Mouse (Mus musculus): ENCODE results near the gene Bnc1. TPM values are rescaled to one million over a fixed set of nuclear protein-coding genes. Genes with fewer than 3 reads are reported as not detected.

Gene Bnc1
- polyA plus RNA-seq, 1 experiment from 2014 or later, result 6.3 TPM

DNA sequence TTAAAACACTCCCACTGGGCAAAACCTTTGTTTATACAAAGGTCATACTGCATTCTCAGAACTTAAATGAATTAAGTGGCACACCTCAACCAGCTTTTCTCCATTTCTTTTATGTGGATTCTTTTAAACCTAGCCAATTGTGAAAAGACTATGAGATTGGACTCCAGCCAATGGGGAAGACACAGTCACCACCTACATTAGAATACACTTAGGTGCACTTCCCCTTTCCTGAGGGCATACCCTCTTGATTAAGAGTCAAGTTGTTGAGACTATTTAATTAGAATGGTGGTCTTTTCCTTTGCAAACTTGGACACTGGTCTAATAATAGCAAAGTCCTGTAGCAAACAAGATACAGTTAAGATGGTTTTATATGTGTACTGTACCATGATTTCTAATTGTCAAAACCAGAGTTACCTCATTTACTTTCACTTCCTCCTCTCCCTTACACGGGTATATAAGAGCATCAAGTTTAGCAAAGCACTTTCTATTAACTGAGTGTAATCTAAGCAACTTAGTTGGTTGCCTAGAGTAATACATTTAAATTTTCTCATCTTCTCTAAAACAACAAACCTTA lies 70.6 kb downstream of the Bnc1 start:
- Histone ChIP-seq H3K4me1 (ENCODE audit: control insufficient read depth in 2 of 2, insufficient read depth in 2 of 2, low read length in 2 of 2) (no peaks in the 10 kb centered on the region), H3K27ac (replicated peaks in 1 of 2; ENCODE audit: control insufficient read depth in 1 of 2, insufficient read depth in 1 of 2, low read depth in 2 of 2, low read length in 2 of 2) (no peak overlapping the region), H3K9me3 (ENCODE audit: control insufficient read depth, low read length) (no peaks in the 10 kb centered on the region), H3K36me3 (ENCODE audit: control insufficient read depth, insufficient read depth, low read length) (no peaks in the 10 kb centered on the region), H3K9ac (ENCODE audit: low read length) (no peak overlapping the region), H3K4me2 (ENCODE audit: low read length) (no peak overlapping the region), H3K27me3 (ENCODE audit: control insufficient read depth, insufficient read depth, low read length) (no peaks in the 10 kb centered on the region), H3K4me3 (ENCODE audit: control insufficient read depth in 1 of 2, insufficient read depth in 1 of 2, low read depth in 1 of 2, low read length in 2 of 2) (no peak overlapping the region)
- ATAC-seq (ENCODE audit: insufficient number of reproducible peaks, insufficient read depth, low FRiP score, low read depth), result no peak
- WGBS, result 53% methylated on average over 1 of the region's 1 CpGs

DNA sequence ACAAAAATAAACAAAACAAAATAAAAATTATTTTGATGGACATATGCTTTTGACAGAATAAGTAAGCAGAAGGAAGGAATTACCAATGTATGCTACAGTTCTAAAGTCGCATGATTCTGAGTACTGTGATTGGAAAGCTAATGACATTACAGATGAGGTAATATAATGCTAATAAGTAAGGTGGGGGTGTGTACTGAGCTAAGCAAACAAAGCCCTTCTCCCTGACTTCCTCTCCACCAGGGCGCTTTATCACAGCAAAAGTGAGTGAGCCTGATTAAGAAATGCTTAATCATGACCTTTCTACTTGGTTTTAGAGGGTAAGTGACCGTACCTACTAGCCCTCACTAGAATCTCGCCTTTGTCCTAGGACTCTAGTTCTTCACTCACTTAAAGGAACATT lies 71.8 kb downstream of the Bnc1 start:
- H3K27me3 ChIP-seq (ENCODE audit: control insufficient read depth, insufficient read depth, low read length), result no peaks in the 10 kb centered on the region
- H3K4me2 ChIP-seq (ENCODE audit: low read length), result no peak overlapping the region
- no peaks in the 10 kb centered on the region for H3K36me3 ChIP-seq (ENCODE audit: control insufficient read depth, insufficient read depth, low read length)
- no peak for ATAC-seq (ENCODE audit: insufficient number of reproducible peaks, insufficient read depth, low FRiP score, low read depth)
- no peak overlapping the region for H3K4me3 ChIP-seq (ENCODE audit: control insufficient read depth in 1 of 2, insufficient read depth in 1 of 2, low read depth in 1 of 2, low read length in 2 of 2)
- 65% methylated on average over 4 of the region's 4 CpGs for whole genome bisulfite sequencing
- H3K9me3 ChIP-seq (ENCODE audit: control insufficient read depth, low read length), result no peaks in the 10 kb centered on the region
- H3K9ac ChIP-seq (ENCODE audit: low read length), result no peak overlapping the region
- no peak overlapping the region for H3K27ac ChIP-seq (replicated peaks in 1 of 2; ENCODE audit: control insufficient read depth in 1 of 2, insufficient read depth in 1 of 2, low read depth in 2 of 2, low read length in 2 of 2)
- no peaks in the 10 kb centered on the region for H3K4me1 ChIP-seq (ENCODE audit: control insufficient read depth in 2 of 2, insufficient read depth in 2 of 2, low read length in 2 of 2)

- WGBS, result 83% methylated on average over 5 of the region's 5 CpGs
- H3K9ac ChIP-seq (ENCODE audit: low read length), result no peak overlapping the region
- no peak overlapping the region for H3K4me3 ChIP-seq (ENCODE audit: control insufficient read depth in 1 of 2, insufficient read depth in 1 of 2, low read depth in 1 of 2, low read length in 2 of 2)
- no peaks in the 10 kb centered on the region for H3K27me3 ChIP-seq (ENCODE audit: control insufficient read depth, insufficient read depth, low read length)
- H3K27ac ChIP-seq (replicated peaks in 1 of 2; ENCODE audit: control insufficient read depth in 1 of 2, insufficient read depth in 1 of 2, low read depth in 2 of 2, low read length in 2 of 2), result no peak overlapping the region
- H3K4me1 ChIP-seq (ENCODE audit: control insufficient read depth in 2 of 2, insufficient read depth in 2 of 2, low read length in 2 of 2), result no peaks in the 10 kb centered on the region
- H3K9me3 ChIP-seq (ENCODE audit: control insufficient read depth, low read length), result no peaks in the 10 kb centered on the region
- H3K36me3 ChIP-seq (ENCODE audit: control insufficient read depth, insufficient read depth, low read length), result no peaks in the 10 kb centered on the region
- no peak overlapping the region for H3K4me2 ChIP-seq (ENCODE audit: low read length)
- ATAC-seq (ENCODE audit: insufficient number of reproducible peaks, insufficient read depth, low FRiP score, low read depth), result no peak
These were observed 73.8 kb downstream of the Bnc1 start for GRCm38 (mm10) chr7:81918316-81918715.

Other genes starting within 250 kb of the Bnc1 start
- 75.8 and 86.9 TPM in 2 replicates for gene Ramac, start 229.4 kb downstream of the Bnc1 start, polyA plus RNA-seq (2014; fragmentation: Nextera tagmentation; extraction: Ambion mirVana)
- 33.9 and 40.5 TPM in 2 replicates for gene 3110040N11Rik, start 202.8 kb downstream of the Bnc1 start, polyA plus RNA-seq (2014; fragmentation: Nextera tagmentation; extraction: Ambion mirVana)
- 126 and 130 TPM in 2 replicates for gene Btbd1, start 162.9 kb downstream of the Bnc1 start, polyA plus RNA-seq (2014; fragmentation: Nextera tagmentation; extraction: Ambion mirVana)
- gene Gm10160, start 136.5 kb downstream of the Bnc1 start, polyA plus RNA-seq (2014; fragmentation: Nextera tagmentation; extraction: Ambion mirVana), result not detected in 2 replicates
- gene Tm6sf1, start 133.3 kb downstream of the Bnc1 start, polyA plus RNA-seq (2014; fragmentation: Nextera tagmentation; extraction: Ambion mirVana), result 33.7 and 34.4 TPM in 2 replicates
- gene Hdgfl3, start 57.8 kb downstream of the Bnc1 start, polyA plus RNA-seq (2014; fragmentation: Nextera tagmentation; extraction: Ambion mirVana), result 15.6 and 16.0 TPM in 2 replicates
- gene Sh3gl3, start 181.5 kb upstream of the Bnc1 start, polyA plus RNA-seq (2014; fragmentation: Nextera tagmentation; extraction: Ambion mirVana), result 6.6 and 7.5 TPM in 2 replicates